Mouse (Mus musculus): ENCODE measurements around the gene Megf6.

- TF ChIP-seq CTCF (IDR thresholded peaks at IDR 0.05; ENCODE audit: borderline replicate concordance, insufficient read depth, low read length), result no peak
- TF ChIP-seq POLR2A (IDR thresholded peaks at IDR 0.05; ENCODE audit: low read depth, low read length), result no peak
Observed at GRCm38 (mm10) chr4:154236001-154236400, 65.5 kb downstream of the Megf6 start.
